Mouse (Mus musculus) frontal cortex, postnatal 10 days (tissue): ENCODE results near the gene Serbp1.
A peak's percentile ranks its signal among the peaks of the same experiment; 100 is the strongest.

Experiments
- DNase-seq, 2 experiments: peaks; one replicate each; pipeline ENCODE4 v3.0.0; 2022; ENCODE audit warnings: low spot score in 2 of 2, mixed read lengths in 1 of 2

Gene Serbp1

GRCm38 (mm10) chr6:67235649-67236048 lies 2.3 kb upstream of the Serbp1 start:
- DNase-seq: no peak

- no peak for DNase-seq
Measured at GRCm38 (mm10) chr6:67236491-67237234, 1.3 kb upstream of the Serbp1 start.

GRCm38 (mm10) chr6:67241263-67241662 lies 3.3 kb downstream of the Serbp1 start:
- DNase-seq: no peak

GRCm38 (mm10) chr6:67243765-67244420 lies 5.9 kb downstream of the Serbp1 start:
- no peak for DNase-seq

- DNase-seq: no peak
Measured at GRCm38 (mm10) chr6:67244451-67244850, 6.5 kb downstream of the Serbp1 start.

- DNase-seq: no peak
Measured at GRCm38 (mm10) chr6:67251095-67251494, 13.1 kb downstream of the Serbp1 start.

- no peak for DNase-seq
Measured at GRCm38 (mm10) chr6:67264935-67265334, 27.0 kb downstream of the Serbp1 start.

- peak; percentile 10 to 26 for DNase-seq
Measured at GRCm38 (mm10) chr6:67266159-67266657, 28.2 kb downstream of the Serbp1 start.

GRCm38 (mm10) chr6:67266664-67267407 lies 28.9 kb downstream of the Serbp1 start:
- DNase-seq: peak; percentile 96

- peak; percentile 15 to 38 for DNase-seq
Measured at GRCm38 (mm10) chr6:67267408-67268244, 29.6 kb downstream of the Serbp1 start.

- DNase-seq: no peak
Measured at GRCm38 (mm10) chr6:67268245-67268612, 30.3 kb downstream of the Serbp1 start.

GRCm38 (mm10) chr6:67268983-67269382 lies 31.0 kb downstream of the Serbp1 start:
- DNase-seq: no peak

- no peak for DNase-seq
Measured at GRCm38 (mm10) chr6:67269459-67269858, 31.5 kb downstream of the Serbp1 start.

GRCm38 (mm10) chr6:67277944-67278343 lies 40.0 kb downstream of the Serbp1 start:
- DNase-seq: no peak

- DNase-seq: no peak
Measured at GRCm38 (mm10) chr6:67281614-67282197, 43.7 kb downstream of the Serbp1 start.

GRCm38 (mm10) chr6:67282897-67283296 lies 44.9 kb downstream of the Serbp1 start:
- DNase-seq: no peak

- no peak for DNase-seq
Measured at GRCm38 (mm10) chr6:67292042-67292623, 54.2 kb downstream of the Serbp1 start.

GRCm38 (mm10) chr6:67296126-67296525 lies 58.1 kb downstream of the Serbp1 start:
- no peak for DNase-seq

- no peak for DNase-seq
Measured at GRCm38 (mm10) chr6:67298742-67299141, 60.8 kb downstream of the Serbp1 start.

GRCm38 (mm10) chr6:67300300-67300699 lies 62.3 kb downstream of the Serbp1 start:
- DNase-seq: no peak

GRCm38 (mm10) chr6:67300710-67301163 lies 62.8 kb downstream of the Serbp1 start:
- no peak for DNase-seq
